Mouse (Mus musculus) MEL (cell line): ENCODE data around the gene Ascl4.

Experiments used
- CTCF ChIP-seq, 3 experiments: IDR thresholded peaks in 2 of 3; conservative IDR thresholded peaks in 1 of 3; 2 replicates each; pipeline ENCODE4 v1.5.1; 2011 to 2012; ENCODE audit warnings: low read length in 3 of 3, low read depth in 2 of 3, mild to moderate bottlenecking in 2 of 3, improper control_type of control experiment in 1 of 3, inconsistent platforms in 1 of 3, mixed read lengths in 1 of 3, moderate library complexity in 1 of 3; ENCODE audit not compliant: control insufficient read depth in 1 of 3, insufficient read depth in 1 of 3, poor library complexity in 1 of 3, severe bottlenecking in 1 of 3
- HCFC1 ChIP-seq: IDR thresholded peaks from 2 replicates; pipeline ENCODE4 v1.6.1; 2012; ENCODE audit warnings: low read depth, mild to moderate bottlenecking, inconsistent platforms, low read length, improper control_type of control experiment, moderate library complexity
- POLR2A ChIP-seq, 2 experiments: IDR thresholded peaks; 2 replicates each; pipeline ENCODE4 v1.6.1; 2011 to 2012; ENCODE audit warnings: low read length in 2 of 2, mild to moderate bottlenecking in 2 of 2, control low read depth in 1 of 2, improper control_type of control experiment in 1 of 2, low read depth in 1 of 2, moderate library complexity in 1 of 2; ENCODE audit not compliant: control insufficient read depth in 1 of 2, insufficient read depth in 1 of 2, poor library complexity in 1 of 2
- SMC3 ChIP-seq: IDR thresholded peaks from 2 replicates; pipeline ENCODE4 v1.6.1; 2011; ENCODE audit warnings: low read depth, low read length, improper control_type of control experiment

GRCm38 (mm10) chr10:85964316-85964715 lies 36.8 kb downstream of the Ascl4 start:
- no peak for TF ChIP-seq POLR2A (IDR thresholded peaks at IDR 0.05; ENCODE audit: control insufficient read depth in 1 of 2, insufficient read depth in 1 of 2, low read depth in 1 of 2, low read length in 2 of 2, poor library complexity in 1 of 2)
- TF ChIP-seq HCFC1, result no peak
- TF ChIP-seq CTCF (IDR thresholded peaks at IDR 0.05 in 2 of 3, conservative IDR thresholded peaks at IDR 0.05 in 1 of 3; ENCODE audit: control insufficient read depth in 1 of 3, insufficient read depth in 1 of 3, low read depth in 2 of 3, low read length in 3 of 3, poor library complexity in 1 of 3, severe bottlenecking in 1 of 3), result no peak
- no peak for TF ChIP-seq SMC3
